Mouse (Mus musculus) forebrain, embryonic 15.5 days (tissue): ENCODE results near the gene Tef. TPM values are rescaled to one million over a fixed set of nuclear protein-coding genes. Genes with fewer than 3 reads are reported as not detected.

Source experiments
- ATAC-seq: fragments of 200-750 bp; cut with Nextera tagmentation; replicated peaks from 2 replicates; pipeline ENCODE4 v1.8.0; 2017; ENCODE audit warnings: mild to moderate bottlenecking, moderate TSS enrichment, moderate library complexity
- H3K27ac ChIP-seq: fragments of 300-500 bp; sonication (generic); replicated peaks from 2 replicates; pipeline ENCODE4 v1.5.1; 2015; ENCODE audit warnings: mild to moderate bottlenecking, inconsistent platforms
- H3K27me3 ChIP-seq: fragments of 300-500 bp; sonication (generic); 2 replicates; pipeline ENCODE4 v1.6.1; 2015; ENCODE audit warnings: inconsistent platforms
- H3K36me3 ChIP-seq: fragments of 300-500 bp; sonication (generic); 2 replicates; pipeline ENCODE4 v1.6.1; 2015; ENCODE audit warnings: mild to moderate bottlenecking, inconsistent platforms
- H3K4me1 ChIP-seq: fragments of 300-500 bp; sonication (generic); 2 replicates; pipeline ENCODE4 v1.6.1; 2015; ENCODE audit warnings: inconsistent platforms
- H3K4me2 ChIP-seq: fragments of 300-500 bp; sonication (generic); replicated peaks from 2 replicates; pipeline ENCODE4 v1.6.1; 2015; ENCODE audit warnings: mild to moderate bottlenecking, inconsistent platforms
- H3K4me3 ChIP-seq: fragments of 300-500 bp; sonication (generic); 2 replicates; pipeline ENCODE4 v1.5.1; 2015; ENCODE audit warnings: mild to moderate bottlenecking, inconsistent platforms
- H3K9ac ChIP-seq: fragments of 300-500 bp; sonication (generic); replicated peaks from 2 replicates; pipeline ENCODE4 v1.6.1; 2015; ENCODE audit warnings: mild to moderate bottlenecking, inconsistent platforms
- H3K9me3 ChIP-seq: fragments of 300-500 bp; sonication (generic); 2 replicates; pipeline ENCODE4 v1.6.1; 2016; ENCODE audit warnings: inconsistent platforms
- WGBS: fragments of 180-500 bp; shearing (Covaris S2); methylation state at CpG from one replicate; pipeline ENCODE4 v1.1.7; 2015; ENCODE audit warnings: mixed read lengths; 5-methylcytosine and 5-hydroxymethylcytosine counted together
- polyA plus RNA-seq: library from polyadenylated mRNA; unstranded; fragments of >200 nt; fragmentation: Nextera tagmentation; extraction: Ambion mirVana; gene quantifications from 2 replicates; pipeline ENCODE4 v1.2.1, GENCODE M21; 2015

The Tef gene
- polyA plus RNA-seq, 1 experiment from 2014 or later: 31.9 TPM

DNA sequence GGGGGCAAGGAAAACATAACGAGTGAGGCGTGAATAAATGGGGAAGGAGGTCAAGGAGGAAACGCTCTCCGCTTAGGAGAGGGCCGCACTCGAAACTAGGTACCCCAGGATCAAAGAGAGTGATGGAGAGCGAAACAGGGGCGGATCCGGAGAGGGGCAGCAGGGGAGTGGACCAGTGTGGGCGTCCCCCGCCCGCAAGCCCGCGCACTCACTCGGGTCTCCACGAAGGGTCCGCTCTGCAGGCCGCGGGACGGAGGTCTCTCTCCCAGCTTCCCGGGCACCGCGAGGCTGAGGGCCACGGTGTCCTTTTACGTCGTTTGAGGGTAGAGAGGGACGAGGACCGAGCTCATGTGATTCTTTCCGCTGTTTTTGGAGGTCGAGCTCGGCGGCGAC lies 55.5 kb downstream of the Tef start:
- peak overlapping the region; percentile 92 for H3K4me2 ChIP-seq
- peak overlapping the region; percentile 75 for H3K9ac ChIP-seq
- 0% methylated on average over 33 of the region's 33 CpGs for WGBS
- H3K4me3 ChIP-seq: peak overlapping the region; percentile 62
- peak overlapping the region; percentile 97 for H3K27ac ChIP-seq
- ATAC-seq: no peak
- H3K27me3 ChIP-seq: no peaks in the 10 kb centered on the region
- H3K36me3 ChIP-seq: no peaks in the 10 kb centered on the region
- peaks cover 40% of the 10 kb centered on the region for H3K4me1 ChIP-seq
- H3K9me3 ChIP-seq: no peaks in the 10 kb centered on the region

DNA sequence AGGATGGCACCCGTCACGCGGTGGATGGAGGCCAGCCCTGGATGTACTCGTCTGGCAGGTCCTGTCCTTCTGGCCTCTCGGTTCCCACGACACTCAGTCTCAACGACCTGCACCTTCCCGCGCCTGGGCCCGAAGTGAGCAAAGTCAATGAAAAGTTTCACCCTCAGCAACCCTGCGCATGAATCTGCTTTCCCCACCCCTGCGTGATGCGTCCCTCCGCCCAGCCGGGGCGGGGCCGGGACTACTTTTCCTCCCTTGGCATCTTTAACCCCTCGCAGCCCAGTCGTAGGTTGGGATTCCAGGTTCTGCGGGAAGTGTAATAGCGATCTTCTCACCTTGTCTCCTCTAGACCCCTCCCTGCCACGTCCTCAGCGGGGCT lies 55.9 kb downstream of the Tef start:
- ATAC-seq: no peak

DNA sequence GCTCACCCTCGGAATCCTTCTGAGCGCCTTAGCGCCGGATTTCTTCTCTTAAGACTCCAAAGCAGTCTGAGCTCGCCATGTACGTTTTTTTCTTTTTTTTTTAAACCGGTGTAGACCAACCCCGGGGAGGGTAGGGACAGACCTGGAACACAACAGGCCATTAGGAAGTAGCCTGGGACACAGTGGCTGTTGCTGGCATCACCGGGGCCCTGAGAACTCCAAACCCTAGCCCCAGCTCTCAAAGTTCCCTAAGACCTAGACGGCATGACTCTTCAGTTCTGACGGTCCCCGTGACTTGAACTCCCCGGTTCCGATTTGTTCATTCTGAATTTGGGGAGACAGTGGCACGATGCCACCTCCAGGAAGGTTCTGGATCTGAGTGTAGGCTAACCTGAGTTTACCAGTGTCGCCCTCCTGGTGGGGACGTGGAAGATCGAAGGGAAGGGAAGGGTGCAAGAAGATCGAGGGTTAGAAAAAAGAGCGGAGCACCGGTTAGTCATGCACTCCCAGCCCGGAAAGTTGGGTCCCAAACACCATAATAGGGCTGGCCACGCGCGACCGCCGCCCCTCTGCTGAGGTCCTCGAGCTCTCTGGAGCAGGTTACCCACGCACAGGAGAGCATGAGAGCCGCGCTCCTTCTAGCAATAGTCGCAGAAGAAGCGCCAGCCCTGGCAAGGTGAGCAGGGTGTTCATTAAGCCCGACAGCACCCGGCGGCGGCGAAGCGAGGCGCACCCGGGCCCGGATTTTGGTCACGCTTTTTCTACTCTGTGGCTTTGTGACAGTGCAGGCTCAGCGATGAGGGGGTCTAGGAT lies 56.5 kb downstream of the Tef start, which contains the start of gene Tob2:
Tob2 (minus strand) TSS at position 280 of the 813 bp plus-strand sequence.
- H3K4me2 ChIP-seq: peak within 1 kb of the TSS; percentile 92
- H3K4me3 ChIP-seq: peak within 1 kb of the TSS; percentile 62
- peak within 1 kb of the TSS; percentile 75 for H3K9ac ChIP-seq
- H3K36me3 ChIP-seq: no peaks in the 10 kb centered on the region
- H3K27me3 ChIP-seq: no peaks in the 10 kb centered on the region
- H3K27ac ChIP-seq: peak within 1 kb of the TSS; percentile 97
- peak; percentile 4; the same call in 1 of the 2 replicates for ATAC-seq
- H3K9me3 ChIP-seq: no peaks in the 10 kb centered on the region
- peaks cover 40% of the 10 kb centered on the region for H3K4me1 ChIP-seq
- WGBS: under 1% methylated on average over 44 of the region's 44 CpGs

More for the DNA sequence above, 55.9 kb downstream of the Tef start:
- Histone ChIP-seq H3K9me3 (no peaks in the 10 kb centered on the region), H3K27ac (peak overlapping the region; percentile 97), H3K9ac (peak overlapping the region; percentile 75), H3K36me3 (no peaks in the 10 kb centered on the region), H3K4me3 (peak overlapping the region; percentile 62), H3K27me3 (no peaks in the 10 kb centered on the region), H3K4me2 (peak overlapping the region; percentile 92), H3K4me1 (peaks cover 40% of the 10 kb centered on the region)
- WGBS: 0% methylated on average over 23 of the region's 23 CpGs

DNA sequence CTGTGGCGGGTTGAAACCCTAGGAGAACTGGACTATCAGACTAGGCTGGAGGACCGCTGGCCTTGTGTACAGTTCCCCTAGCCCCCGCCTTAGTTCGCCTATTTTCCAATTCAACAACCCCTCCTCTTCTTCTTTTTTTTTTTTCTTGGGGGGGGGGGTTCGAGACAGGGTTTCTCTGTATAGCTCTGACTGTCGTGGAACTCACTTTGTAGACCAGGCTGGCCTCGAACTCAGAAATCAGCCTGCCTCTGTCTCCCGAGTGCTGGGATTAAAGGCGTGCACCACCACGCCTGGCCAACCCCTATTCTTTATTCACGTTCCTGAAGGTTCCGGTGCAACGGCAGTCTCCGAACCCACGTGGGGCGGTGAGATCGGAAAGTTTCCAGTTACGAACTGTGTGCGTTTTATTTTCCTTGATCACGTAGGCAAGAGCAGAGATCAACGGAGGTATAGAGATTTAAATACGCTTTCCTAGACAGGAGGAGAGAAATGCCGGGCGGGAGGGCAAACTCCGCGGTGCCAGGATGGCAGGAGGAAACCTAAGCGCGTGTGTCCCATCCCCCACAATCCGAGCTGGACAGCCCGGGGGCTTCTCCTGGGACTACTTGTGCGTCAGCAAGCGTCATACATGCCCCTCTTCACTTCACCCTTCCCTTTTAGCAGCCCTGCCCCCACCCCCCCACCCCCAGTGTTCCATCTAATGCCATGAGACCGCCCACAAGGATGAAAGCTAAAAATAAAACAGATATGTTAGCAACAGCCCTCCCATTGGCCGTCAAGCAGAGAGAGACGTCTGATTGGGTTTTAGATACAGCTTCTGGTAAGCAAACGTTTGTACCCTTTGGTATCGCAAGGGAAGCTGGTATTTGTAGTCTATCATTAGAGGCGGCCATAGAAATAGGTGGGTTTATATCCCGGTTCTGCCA lies 57.4 kb downstream of the Tef start:
- no peaks in the 10 kb centered on the region for H3K27me3 ChIP-seq
- no peaks in the 10 kb centered on the region for H3K9me3 ChIP-seq
- peak; percentile 85 for ATAC-seq
- H3K4me1 ChIP-seq: peaks cover 40% of the 10 kb centered on the region
- H3K4me3 ChIP-seq: peak overlapping the region; percentile 62
- H3K36me3 ChIP-seq: no peaks in the 10 kb centered on the region; the same call in 1 of the 2 replicates
- H3K4me2 ChIP-seq: peak overlapping the region; percentile 92
- peak overlapping the region; percentile 75 for H3K9ac ChIP-seq
- WGBS: under 1% methylated on average over 39 of the region's 39 CpGs
- peak overlapping the region; percentile 97 for H3K27ac ChIP-seq

DNA sequence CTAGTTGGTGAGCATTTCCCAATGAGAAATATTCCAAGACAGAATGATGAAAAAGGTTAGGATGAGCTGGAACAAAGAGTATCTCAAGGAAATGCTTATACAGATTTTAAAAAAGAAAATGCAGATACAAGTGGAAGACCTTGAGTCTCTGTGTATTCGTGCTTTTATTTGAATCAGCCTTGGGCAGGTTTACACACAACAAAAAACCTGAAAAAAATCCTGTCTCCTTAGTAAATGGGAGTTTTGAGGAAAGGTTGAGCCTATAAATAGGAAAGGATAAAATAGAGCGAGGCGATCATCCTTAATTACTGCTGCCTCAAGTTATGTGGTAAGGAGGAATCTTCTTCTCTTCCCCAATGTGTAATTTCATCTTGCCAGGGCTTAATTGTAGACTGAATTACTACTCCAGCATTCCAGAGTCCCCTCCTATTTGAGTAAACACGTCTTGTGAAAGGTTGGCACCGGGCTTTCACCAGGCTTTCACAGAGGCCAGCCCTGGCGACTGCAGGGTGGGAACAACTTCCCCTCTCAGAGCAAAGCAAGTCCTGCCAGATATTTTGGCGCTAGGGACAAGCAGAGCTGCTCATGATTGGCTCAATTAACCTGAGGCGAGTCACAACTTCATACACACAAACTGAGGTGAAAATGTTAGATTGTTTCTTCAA lies 58.4 kb downstream of the Tef start:
- H3K4me3 ChIP-seq: peak overlapping the region; percentile 62
- no peak overlapping the region; the same call in 1 of the 2 replicates for H3K9ac ChIP-seq

DNA sequence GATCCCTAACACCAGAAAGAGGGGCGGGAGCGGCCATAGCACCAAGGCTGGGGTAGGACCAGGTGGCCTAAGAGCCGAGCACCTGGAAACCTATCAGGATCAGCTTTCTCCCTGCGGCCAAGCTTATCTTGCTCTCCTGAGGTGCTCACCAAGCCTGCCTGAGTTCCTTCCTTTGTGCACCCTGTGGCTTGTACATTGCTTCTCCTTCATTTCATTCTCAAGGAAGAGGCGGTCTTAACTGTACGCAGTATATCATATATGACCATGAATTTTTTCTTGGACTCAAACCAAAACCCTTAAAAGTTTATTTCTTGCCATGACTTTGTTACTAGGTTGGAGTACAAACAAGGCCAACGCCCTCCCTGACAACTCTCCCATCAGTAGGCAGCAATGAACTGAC lies 62.0 kb downstream of the Tef start:
- H3K27ac ChIP-seq: no peak overlapping the region

More for the DNA sequence above, 58.4 kb downstream of the Tef start:
- Histone ChIP-seq H3K27ac (peak overlapping the region; percentile 97), H3K27me3 (no peaks in the 10 kb centered on the region), H3K36me3 (peaks cover 9% of the 10 kb centered on the region), H3K4me2 (peak overlapping the region; percentile 92), H3K9me3 (no peaks in the 10 kb centered on the region), H3K4me1 (peaks cover 35% of the 10 kb centered on the region)
- WGBS: 39% methylated on average over 8 of the region's 8 CpGs
- no peak for ATAC-seq

DNA sequence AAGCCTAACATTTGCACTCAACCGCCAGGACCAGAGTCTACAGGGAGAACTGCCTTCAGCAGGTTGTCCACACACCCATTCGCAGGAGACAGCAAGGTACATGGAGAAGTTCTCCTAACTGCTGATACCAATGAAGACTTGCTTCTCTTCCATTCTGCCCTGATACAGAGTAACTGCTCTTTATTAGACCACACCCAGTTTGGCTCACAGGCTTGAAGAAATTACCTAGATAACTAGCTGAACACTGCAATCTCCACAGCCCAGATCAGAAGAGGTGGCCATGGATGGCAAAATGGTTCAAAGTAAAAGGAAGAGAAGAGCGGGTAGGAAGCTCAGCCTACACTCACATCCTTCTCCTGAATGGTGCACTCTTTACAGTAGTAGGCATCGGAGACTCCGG lies 67.8 kb downstream of the Tef start:
- WGBS: 97% methylated on average over 5 of the region's 5 CpGs
- no peak overlapping the region for H3K9ac ChIP-seq
- H3K4me1 ChIP-seq: peaks cover 28% of the 10 kb centered on the region
- no peak for ATAC-seq
- no peaks in the 10 kb centered on the region for H3K9me3 ChIP-seq
- H3K27ac ChIP-seq: no peak overlapping the region
- H3K4me3 ChIP-seq: no peak overlapping the region
- H3K4me2 ChIP-seq: no peak overlapping the region
- H3K36me3 ChIP-seq: peaks cover 55% of the 10 kb centered on the region
- H3K27me3 ChIP-seq: no peaks in the 10 kb centered on the region

More for the DNA sequence above, 62.0 kb downstream of the Tef start:
- Histone ChIP-seq H3K4me1 (peaks cover 11% of the 10 kb centered on the region), H3K36me3 (peaks cover 44% of the 10 kb centered on the region), H3K4me3 (no peak overlapping the region), H3K9me3 (no peaks in the 10 kb centered on the region), H3K27me3 (no peaks in the 10 kb centered on the region), H3K4me2 (no peak overlapping the region), H3K9ac (no peak overlapping the region)
- 94% methylated on average over 7 of the region's 7 CpGs for WGBS
- ATAC-seq: no peak

DNA sequence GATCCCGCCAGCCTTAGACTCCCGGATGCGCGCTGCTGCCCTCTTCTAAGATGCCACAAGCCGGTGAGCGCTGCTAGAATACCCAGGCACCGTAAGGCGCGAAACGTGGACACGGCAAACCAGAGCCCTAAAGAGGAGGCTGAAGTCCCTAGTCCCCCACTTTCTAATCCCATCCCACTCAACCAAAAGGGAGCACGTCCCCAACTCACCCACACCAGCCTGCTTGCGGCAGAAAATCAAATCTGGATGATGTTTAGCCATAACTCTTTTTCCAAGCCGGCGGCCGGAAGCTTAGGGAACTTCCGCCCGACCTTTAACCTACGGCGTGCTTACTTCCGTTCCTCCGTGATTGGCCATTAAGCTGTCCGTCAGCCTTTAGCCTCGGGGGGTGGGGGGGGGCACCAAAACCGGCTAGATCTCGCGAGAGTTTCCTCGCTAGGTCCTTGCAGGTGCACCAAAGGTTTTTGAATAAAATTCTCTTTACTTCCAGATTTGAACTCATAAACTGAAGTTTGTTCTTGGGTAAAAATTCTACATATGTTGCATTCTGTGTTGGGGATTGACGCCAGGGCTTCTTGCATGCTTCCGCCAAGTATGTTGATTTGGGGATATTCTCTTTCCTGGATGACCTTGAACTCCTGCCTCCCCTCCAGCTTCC lies 69.5 kb downstream of the Tef start, which contains the start of gene Phf5a:
Phf5a (minus strand) TSS at position 308 of the 658 bp plus-strand sequence.
- peak within 1 kb of the TSS; percentile 73 for H3K4me2 ChIP-seq
- H3K4me1 ChIP-seq: peaks cover 33% of the 10 kb centered on the region
- under 1% methylated on average over 30 of the region's 30 CpGs for WGBS

DNA sequence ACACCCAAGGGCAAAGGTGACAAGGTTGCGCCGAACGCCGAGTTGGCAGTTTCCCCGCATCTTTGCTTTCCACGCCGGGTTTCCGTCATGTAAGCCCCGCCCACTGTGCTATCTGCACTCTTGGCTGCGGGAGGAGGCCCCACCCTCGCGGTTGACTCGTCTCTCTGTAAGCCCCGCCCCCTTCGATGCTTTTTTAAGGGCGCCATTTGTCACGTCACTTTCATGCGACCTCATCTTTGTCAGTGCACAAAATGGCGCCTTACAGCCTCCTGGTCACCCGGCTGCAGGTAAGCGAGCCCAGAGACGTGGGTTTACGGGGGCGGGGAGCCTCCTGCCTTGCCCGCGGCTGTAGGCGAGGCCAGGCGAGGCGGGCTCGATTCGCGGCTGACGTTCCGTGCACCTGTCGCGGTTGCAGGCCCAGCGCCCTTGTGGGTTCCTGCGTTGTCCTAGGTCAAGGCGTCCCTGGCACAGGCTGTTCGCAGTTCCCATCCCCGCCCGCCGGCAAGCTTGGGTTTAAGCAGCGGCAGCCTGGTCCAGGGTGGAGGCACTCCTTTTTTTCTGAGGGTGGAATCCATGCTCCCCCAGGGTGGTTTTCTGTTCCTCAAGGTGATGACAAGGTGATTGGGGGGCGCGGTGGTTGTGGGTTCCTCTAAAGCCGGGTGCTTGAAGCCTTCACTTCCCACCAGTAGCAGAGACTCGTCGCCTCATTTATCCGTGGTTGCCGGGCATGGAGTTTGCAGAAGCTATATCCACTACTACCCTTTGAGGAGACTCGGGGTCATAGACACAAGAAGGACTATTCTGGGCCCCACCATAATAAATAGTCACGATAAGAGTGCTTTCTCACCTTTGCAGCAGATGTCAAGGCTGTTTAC lies 70.3 kb downstream of the Tef start, which contains the start of gene Aco2:
Aco2 (plus strand) TSS at position 48 of the 875 bp plus-strand sequence.
- WGBS: under 1% methylated on average over 53 of the region's 53 CpGs
- peak within 1 kb of the TSS; percentile 85 for H3K4me3 ChIP-seq
- peak within 1 kb of the TSS; percentile 73 for H3K4me2 ChIP-seq
- H3K4me1 ChIP-seq: peaks cover 33% of the 10 kb centered on the region
- no peaks in the 10 kb centered on the region for H3K9me3 ChIP-seq
- ATAC-seq: peak; percentile 79
- peak within 1 kb of the TSS; percentile 78 for H3K9ac ChIP-seq
- H3K27me3 ChIP-seq: no peaks in the 10 kb centered on the region
- H3K36me3 ChIP-seq: peaks cover 31% of the 10 kb centered on the region
- H3K27ac ChIP-seq: peak within 1 kb of the TSS; percentile 100

More for the DNA sequence above, 69.5 kb downstream of the Tef start, which contains the start of gene Phf5a:
- H3K4me3 ChIP-seq: peak within 1 kb of the TSS; percentile 85
- ATAC-seq: peak; percentile 87
- peaks cover 39% of the 10 kb centered on the region for H3K36me3 ChIP-seq
- peak within 1 kb of the TSS; percentile 100 for H3K27ac ChIP-seq
- no peaks in the 10 kb centered on the region for H3K9me3 ChIP-seq
- no peaks in the 10 kb centered on the region for H3K27me3 ChIP-seq
- peak within 1 kb of the TSS; percentile 78 for H3K9ac ChIP-seq
